Mouse (Mus musculus) lung, postnatal 36 days (tissue): ENCODE results near the gene Nup210.
A peak's percentile ranks its signal among the peaks of the same experiment; 100 is the strongest.

Experiments used
- DNase-seq: peaks from one replicate; pipeline ENCODE4 v3.0.0; 2022; ENCODE audit warnings: mixed read lengths

Nup210 gene

GRCm38 (mm10) chr6:91014198-91014958 is 102.3 kb downstream of the Nup210 start:
- peak; percentile 71 for DNase-seq

DNA sequence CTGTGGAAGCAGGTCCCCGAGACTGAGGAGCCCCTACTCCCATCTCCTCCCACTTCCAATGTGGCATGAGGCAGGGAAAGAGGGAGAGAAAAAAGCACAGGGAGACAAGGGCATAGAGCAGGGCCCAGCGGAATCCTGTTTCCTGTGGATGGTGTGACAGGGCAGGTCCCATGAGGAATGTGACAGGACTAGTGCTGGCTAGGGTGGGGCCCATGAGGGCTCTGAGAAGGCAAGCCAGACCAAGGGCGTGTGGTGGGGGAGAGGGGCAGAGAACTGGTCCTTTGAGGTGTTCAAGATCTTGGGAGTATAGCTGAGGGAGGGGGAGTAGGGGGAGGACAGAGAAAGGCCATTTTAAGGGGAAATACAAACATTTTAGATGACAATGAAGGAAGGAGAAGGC is 104.2 kb downstream of the Nup210 start:
- no peak for DNase-seq

- no peak for DNase-seq
Observed at GRCm38 (mm10) chr6:91011568-91011967, 105.1 kb downstream of the Nup210 start.

DNA sequence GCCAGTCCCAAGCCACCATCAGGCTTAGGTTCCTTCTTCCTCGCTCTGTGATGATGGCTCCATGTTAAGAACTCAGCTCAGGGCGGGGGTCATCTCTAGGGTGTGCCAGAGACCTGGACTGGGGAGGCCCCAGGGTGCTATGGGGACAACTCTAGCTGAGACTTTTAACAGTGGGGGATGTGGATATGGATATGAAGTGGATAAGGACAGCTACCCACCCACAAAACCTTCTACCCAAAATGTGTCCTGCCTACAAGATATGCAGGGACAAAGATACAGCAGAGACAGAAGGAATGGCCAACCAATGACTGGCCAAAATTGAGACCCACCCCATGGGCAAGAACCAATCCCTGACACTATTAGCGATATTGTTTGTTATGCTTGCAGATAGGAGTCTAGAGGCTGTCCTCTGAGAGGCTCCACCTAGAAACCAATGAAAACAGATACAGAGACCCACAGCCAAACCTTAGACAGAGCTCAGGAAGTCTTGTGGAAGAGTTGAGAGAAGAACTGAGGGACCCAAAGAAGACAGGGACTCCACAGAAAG is 108.3 kb downstream of the Nup210 start:
- no peak for DNase-seq

DNA sequence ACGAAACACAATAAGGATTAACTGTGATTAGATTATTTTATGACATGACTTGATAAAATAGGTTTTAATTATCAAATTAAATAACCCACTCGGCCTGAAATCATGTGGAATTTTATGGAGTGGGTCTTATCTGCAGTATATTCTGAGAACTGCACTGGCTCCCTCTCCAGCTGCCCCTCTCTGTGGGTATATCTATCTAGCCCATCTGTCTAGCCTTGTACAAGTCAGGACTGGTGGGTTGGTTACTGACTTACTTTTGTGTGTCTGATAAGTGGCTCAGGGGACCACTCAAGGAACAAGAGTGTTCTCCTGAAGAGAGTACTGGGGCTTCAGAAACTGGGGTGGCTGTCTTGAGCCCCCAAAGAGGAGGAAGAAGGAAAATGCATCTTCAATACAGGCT is 109.4 kb downstream of the Nup210 start:
- no peak for DNase-seq

- no peak for DNase-seq
Observed at GRCm38 (mm10) chr6:91004157-91004556, 112.5 kb downstream of the Nup210 start.

DNA sequence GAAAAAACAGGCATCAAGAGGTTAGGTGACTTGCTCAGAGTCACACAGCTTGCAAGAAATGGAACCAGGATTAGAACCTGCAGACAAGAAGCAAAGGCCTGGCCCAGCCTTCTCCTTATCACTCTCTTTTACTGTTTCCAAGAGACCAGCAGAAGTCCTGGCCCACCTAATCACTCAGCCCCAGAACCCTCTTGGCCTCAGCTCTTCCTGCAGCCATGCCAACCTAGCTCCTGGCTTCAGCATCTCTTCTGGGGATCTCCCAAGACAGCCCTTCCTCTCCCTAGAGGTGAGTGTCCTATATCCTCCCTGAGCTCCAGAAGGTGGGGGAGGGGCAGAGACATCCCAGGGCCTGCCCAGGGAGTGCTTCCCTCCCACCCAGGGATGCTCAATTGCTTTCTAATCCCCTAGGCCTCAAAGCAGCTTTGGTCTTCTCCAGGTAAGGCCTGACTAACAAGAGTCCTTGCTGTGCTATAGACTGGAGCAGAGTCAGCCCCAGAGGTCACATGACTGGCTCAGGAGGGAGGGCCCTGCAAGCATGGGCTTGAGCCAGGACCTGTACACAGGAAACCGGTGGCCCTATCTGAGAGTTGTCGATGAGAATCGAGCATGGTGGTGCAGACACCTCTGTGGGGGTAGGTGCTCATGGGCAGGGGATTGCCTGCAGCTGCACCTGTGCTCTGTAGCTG is 113.2 kb downstream of the Nup210 start:
- DNase-seq = no peak

- DNase-seq = no peak
Observed at GRCm38 (mm10) chr6:91001566-91001965, 115.1 kb downstream of the Nup210 start.

GRCm38 (mm10) chr6:91000819-91001525 is 115.7 kb downstream of the Nup210 start:
- no peak for DNase-seq

DNA sequence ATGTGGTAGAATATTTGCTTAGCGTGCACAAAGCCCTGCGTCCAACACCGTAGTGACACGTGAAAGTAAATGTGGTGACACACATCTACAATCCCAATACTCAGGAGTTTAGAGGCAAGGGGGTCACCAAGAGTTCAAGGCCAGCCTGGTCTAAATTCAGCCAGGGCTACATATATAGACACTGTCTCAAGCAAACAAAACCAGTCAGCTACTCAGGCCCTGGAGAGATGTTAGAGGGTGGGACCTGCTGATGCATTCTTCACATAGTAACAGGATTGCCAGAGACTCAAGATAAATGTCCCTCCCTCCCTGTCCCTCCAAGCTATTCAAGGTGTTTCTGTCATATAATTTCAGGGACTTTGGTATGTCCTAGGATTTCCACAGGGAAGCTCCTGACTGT is 117.5 kb downstream of the Nup210 start:
- no peak for DNase-seq

GRCm38 (mm10) chr6:90997025-90997424 is 119.6 kb downstream of the Nup210 start:
- no peak for DNase-seq

- no peak for DNase-seq
Observed at GRCm38 (mm10) chr6:90996181-90996580, 120.4 kb downstream of the Nup210 start.

GRCm38 (mm10) chr6:90988648-90989317 is 127.8 kb downstream of the Nup210 start, which contains the start of gene Iqsec1:
Gene Iqsec1 (minus strand): TSS chr6:90988685.
- peak; percentile 95 for DNase-seq

GRCm38 (mm10) chr6:90988299-90988625 is 128.4 kb downstream of the Nup210 start:
- DNase-seq = no peak

GRCm38 (mm10) chr6:90987561-90988298 is 128.9 kb downstream of the Nup210 start:
- peak; percentile 15 for DNase-seq

GRCm38 (mm10) chr6:90984101-90984500 is 132.5 kb downstream of the Nup210 start:
- peak; percentile 59 for DNase-seq

GRCm38 (mm10) chr6:90974279-90974678 is 142.3 kb downstream of the Nup210 start:
- DNase-seq = no peak

DNA sequence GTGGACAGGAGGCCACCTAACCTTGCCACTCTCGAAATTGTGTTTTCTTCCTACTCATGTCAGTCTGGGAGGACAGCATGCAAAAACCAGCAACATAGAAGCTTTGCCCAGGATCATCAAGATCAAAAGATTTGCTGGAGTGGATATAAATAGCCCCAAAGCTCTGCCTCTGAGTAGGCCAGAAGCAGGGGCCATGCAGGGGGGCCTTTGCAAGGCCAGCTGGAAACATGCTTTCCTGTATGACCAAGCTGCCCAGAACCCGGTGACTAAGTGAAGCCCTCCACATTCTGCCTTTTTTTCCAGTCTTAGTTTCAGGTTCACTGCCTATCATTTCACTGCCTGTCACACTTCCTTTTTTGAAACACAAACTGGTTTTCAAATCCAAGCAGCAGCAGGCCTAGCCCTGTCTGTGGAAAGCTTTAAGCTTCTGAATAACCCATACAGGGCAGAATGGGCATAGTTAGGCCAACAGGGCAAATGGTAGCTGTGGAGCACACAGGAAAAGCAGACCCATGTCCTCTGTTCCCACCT is 147.2 kb downstream of the Nup210 start:
- DNase-seq = no peak
